Mouse (Mus musculus) CH12.LX (cell line): ENCODE results near the gene Trmt112. TPM values are rescaled to one million over a fixed set of nuclear protein-coding genes. Genes with fewer than 3 reads are reported as not detected.

Experiments used
- DNase-seq: peaks from one replicate; pipeline ENCODE4 v3.0.0-alpha.2; 2013; ENCODE audit errors: extremely low read depth
- H3K27ac ChIP-seq: 2 replicates; pipeline ENCODE4 v1.5.1; 2012; ENCODE audit warnings: low read depth, mild to moderate bottlenecking, control low read depth, moderate library complexity; ENCODE audit not compliant: insufficient read depth
- H3K27me3 ChIP-seq: replicated peaks from 2 replicates; pipeline ENCODE3; 2012; ENCODE audit warnings: inconsistent platforms
- H3K36me3 ChIP-seq, 2 experiments: replicated peaks in 1 of 2; 2 replicates each; pipeline versions ENCODE3 to v1.6.1; 2012; ENCODE audit warnings: inconsistent platforms in 1 of 2, low read length in 1 of 2, mild to moderate bottlenecking in 1 of 2, mixed read lengths in 1 of 2, moderate library complexity in 1 of 2; ENCODE audit not compliant: control insufficient read depth in 1 of 2, insufficient read depth in 1 of 2
- H3K4me1 ChIP-seq, 2 experiments: 2 replicates each; pipeline ENCODE4 v1.6.1; 2012; ENCODE audit warnings: inconsistent platforms in 1 of 2, moderate library complexity in 1 of 2; ENCODE audit not compliant: insufficient read depth in 2 of 2, control insufficient read depth in 1 of 2
- H3K4me2 ChIP-seq: 2 replicates; pipeline ENCODE4 v1.6.1; 2012; ENCODE audit warnings: low read depth, mild to moderate bottlenecking, control low read depth; ENCODE audit not compliant: poor library complexity, insufficient read depth, severe bottlenecking
- H3K4me3 ChIP-seq, 3 experiments: fragments of 150-350 bp in 1 of 3; sonication (generic) in 1 of 3; replicated peaks in 1 of 3; 2 replicates each; pipeline versions ENCODE3 to v1.5.1; 2011 to 2012; ENCODE audit warnings: low read depth in 2 of 3, low read length in 2 of 3, mild to moderate bottlenecking in 2 of 3, moderate library complexity in 2 of 3, control low read depth in 1 of 3, improper control_type of control experiment in 1 of 3, inconsistent platforms in 1 of 3, mixed read lengths in 1 of 3; ENCODE audit not compliant: poor library complexity in 1 of 3
- H3K79me2 ChIP-seq: replicated peaks from 2 replicates; pipeline ENCODE4 v1.6.1; 2012; ENCODE audit warnings: mild to moderate bottlenecking, moderate library complexity; ENCODE audit not compliant: control insufficient read depth, poor library complexity, insufficient read depth, severe bottlenecking; ENCODE audit errors: extremely low read depth
- H3K9ac ChIP-seq: 2 replicates; pipeline ENCODE4 v1.6.1; 2012; ENCODE audit warnings: low read depth, mild to moderate bottlenecking, control low read depth, moderate library complexity; ENCODE audit not compliant: insufficient read depth
- H3K9me3 ChIP-seq: replicated peaks from 2 replicates; pipeline ENCODE3; 2012; ENCODE audit warnings: low read length, inconsistent platforms, mixed read lengths
- BHLHE40 ChIP-seq: IDR thresholded peaks from 2 replicates; pipeline ENCODE4 v1.6.1; 2011; ENCODE audit warnings: mild to moderate bottlenecking, low read depth, low read length, improper control_type of control experiment
- CHD1 ChIP-seq: IDR thresholded peaks from 2 replicates; pipeline ENCODE4 v1.6.1; 2012; ENCODE audit warnings: low read depth, low read length, improper control_type of control experiment, inconsistent platforms
- E2F4 ChIP-seq: IDR thresholded peaks from 2 replicates; pipeline ENCODE4 v1.6.1; 2011; ENCODE audit warnings: low read depth, low read length, improper control_type of control experiment; ENCODE audit not compliant: insufficient replicate concordance
- EP300 ChIP-seq: IDR thresholded peaks from 2 replicates; pipeline ENCODE4 v1.6.1; 2011; ENCODE audit warnings: low read length, improper control_type of control experiment
- ETS1 ChIP-seq: conservative IDR thresholded peaks from 2 replicates; pipeline ENCODE4 v1.6.1; 2012; ENCODE audit warnings: low read depth, mild to moderate bottlenecking, inconsistent platforms, low read length, improper control_type of control experiment, moderate library complexity
- GABPA ChIP-seq: IDR thresholded peaks from 2 replicates; pipeline ENCODE4 v1.6.1; 2012; ENCODE audit warnings: low read depth, low read length, improper control_type of control experiment, inconsistent platforms; ENCODE audit not compliant: insufficient replicate concordance
- HCFC1 ChIP-seq: IDR thresholded peaks from 2 replicates; pipeline ENCODE4 v1.6.1; 2012; ENCODE audit warnings: low read depth, mild to moderate bottlenecking, inconsistent platforms, low read length, improper control_type of control experiment
- IRF4 ChIP-seq: IDR thresholded peaks from 2 replicates; pipeline ENCODE4 v1.6.1; 2014; ENCODE audit warnings: low read depth, mild to moderate bottlenecking, inconsistent platforms, low read length, improper control_type of control experiment
- JUND ChIP-seq: conservative IDR thresholded peaks from 2 replicates; pipeline ENCODE4 v1.6.1; 2011; ENCODE audit warnings: low read depth, low read length, improper control_type of control experiment
- MAFK ChIP-seq: IDR thresholded peaks from 2 replicates; pipeline ENCODE4 v1.6.1; 2011; ENCODE audit warnings: low read length, improper control_type of control experiment; ENCODE audit not compliant: insufficient replicate concordance
- MAX ChIP-seq: IDR thresholded peaks from 2 replicates; pipeline ENCODE4 v1.6.1; 2011; ENCODE audit warnings: low read length, improper control_type of control experiment
- MXI1 ChIP-seq: IDR thresholded peaks from 2 replicates; pipeline ENCODE4 v1.6.1; 2011; ENCODE audit warnings: mild to moderate bottlenecking, low read depth, low read length, improper control_type of control experiment
- MYC ChIP-seq: IDR thresholded peaks from 2 replicates; pipeline ENCODE4 v1.6.1; 2011; ENCODE audit warnings: low read depth, mild to moderate bottlenecking, improper control_type of control experiment, low read length
- PAX5 ChIP-seq: IDR thresholded peaks from 2 replicates; pipeline ENCODE4 v1.6.1; 2012; ENCODE audit warnings: low read length, inconsistent platforms, mixed read lengths
- RAD21 ChIP-seq: IDR thresholded peaks from 2 replicates; pipeline ENCODE4 v1.6.1; 2011; ENCODE audit warnings: low read depth, mild to moderate bottlenecking, low read length, improper control_type of control experiment, moderate library complexity
- SMC3 ChIP-seq: IDR thresholded peaks from 2 replicates; pipeline ENCODE4 v1.6.1; 2011; ENCODE audit warnings: low read depth, low read length, improper control_type of control experiment
- UBTF ChIP-seq: IDR thresholded peaks from 2 replicates; pipeline ENCODE4 v1.6.1; 2012; ENCODE audit warnings: low read depth, mild to moderate bottlenecking, inconsistent platforms, low read length, improper control_type of control experiment, moderate library complexity
- USF1 ChIP-seq: IDR thresholded peaks from 2 replicates; pipeline ENCODE4 v1.6.1; 2014; ENCODE audit warnings: low read depth, mild to moderate bottlenecking, inconsistent platforms, low read length, improper control_type of control experiment
- USF2 ChIP-seq: conservative IDR thresholded peaks from 2 replicates; pipeline ENCODE4 v1.6.1; 2011; ENCODE audit warnings: low read depth, low read length, improper control_type of control experiment
- dilution Hi-C: fragments of 300-500 bp; cut with MboI; formaldehyde crosslinking; loops from 2 replicates; pipeline ENCODE4 v1.14.3; 2020; ENCODE audit warnings: low sequenced_read_pairs; ENCODE audit not compliant: extremely low pct_unique_long_range_greater_than_20kb, extremely low pct_ligation_motif_present
- in situ Hi-C: fragments of 300-500 bp; cut with MboI; formaldehyde crosslinking; loops from 3 replicates; pipeline ENCODE4 v1.14.3; 2019; ENCODE audit warnings: low sequenced_read_pairs, low pct_ligation_motif_present, low pct_unique_long_range_greater_than_20kb, mixed read lengths
- polyA plus RNA-seq: library from polyadenylated mRNA; unstranded; fragments of >175 nt; gene quantifications from 2 replicates; pipeline ENCODE4 v1.2.1, GENCODE M21; 2012; ENCODE audit warnings: low read depth; ENCODE audit not compliant: insufficient read length
- total RNA-seq, 2 experiments: library from RNA; depleted of rRNA; stranded (reverse); fragments of 300-350 nt in 1 of 2; fragments of >200 nt in 1 of 2; gene quantifications; 2 replicates each; pipeline ENCODE4 v1.2.3; 2012 to 2014

Gene Trmt112
- total and polyA plus RNA-seq, 3 experiments = 97.9 to 212 (median 198) TPM

DNA sequence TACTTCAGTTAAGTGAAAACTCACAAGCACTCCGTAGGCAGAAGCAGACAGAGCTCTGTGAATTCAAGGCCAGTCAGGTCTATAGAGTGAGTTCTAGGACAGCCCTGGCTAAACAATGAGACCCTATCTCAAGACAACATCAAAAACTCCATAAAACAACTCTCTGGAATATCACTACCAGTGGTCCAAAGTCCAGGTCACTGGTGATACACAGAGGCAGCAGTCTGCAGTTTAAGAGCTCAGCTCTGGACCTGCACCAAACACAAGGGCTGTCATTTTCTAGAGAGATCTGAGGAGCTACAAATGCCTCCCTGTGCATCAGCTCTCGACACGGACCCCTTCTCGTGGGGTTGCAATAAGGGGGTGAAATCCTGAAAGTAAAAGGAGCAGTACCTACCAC, 8.8 kb downstream of the Trmt112 start:
- Histone ChIP-seq H3K9me3 (no peaks in the 10 kb centered on the region), H3K79me2 (0 out of 2 replicates have a peak, but pooled peaks cover 3% of the 10 kb centered on the region), H3K4me3 (no peak overlapping the region), H3K4me1 (peaks cover 7 to 27% of the 10 kb centered on the region in 2 experiments), H3K4me2 (no peak overlapping the region)
- in situ Hi-C loops = no loop called here
- TF ChIP-seq MAFK (no peak), RAD21 (no peak), EP300 (no peak), ETS1 (no peak), CHD1 (no peak), SMC3 (no peak), BHLHE40 (no peak), USF1 (no peak)
- TF ChIP-seq, all 38 proteins: peak for 0
- dilution Hi-C loops = no loop called here
- no peak for DNase-seq
- no peak overlapping the region for H3K9ac ChIP-seq
- H3K27ac ChIP-seq = no peak overlapping the region
- H3K27me3 ChIP-seq = peaks cover 2% of the 10 kb centered on the region
- peaks cover 8 to 55% of the 10 kb centered on the region in 2 experiments for H3K36me3 ChIP-seq

DNA sequence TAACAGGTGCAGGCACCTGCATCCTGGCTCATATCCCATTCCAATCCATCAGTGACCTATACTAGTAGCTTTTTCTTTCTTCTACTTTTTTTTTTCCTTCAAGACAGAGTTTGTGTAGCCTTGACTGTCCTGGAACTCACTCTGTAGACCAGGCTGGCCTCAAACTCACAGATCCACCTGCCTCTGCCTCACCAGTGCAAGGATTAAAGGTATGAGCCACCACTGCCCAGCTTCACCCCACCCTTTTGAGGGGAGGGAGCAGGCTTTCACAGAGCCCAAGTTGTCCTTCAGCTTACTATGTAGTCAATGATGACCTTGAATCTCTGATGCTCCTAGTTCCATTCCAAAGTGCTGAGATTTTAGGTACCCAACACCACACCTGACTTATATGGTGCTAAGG, 9.9 kb downstream of the Trmt112 start:
- Histone ChIP-seq H3K36me3 (peaks cover 0 to 44% of the 10 kb centered on the region in 2 experiments), H3K4me1 (peaks cover 7 to 29% of the 10 kb centered on the region in 2 experiments), H3K9me3 (no peaks in the 10 kb centered on the region), H3K27me3 (peaks cover 3% of the 10 kb centered on the region), H3K9ac (no peak overlapping the region), H3K4me3 (no peak overlapping the region), H3K79me2 (0 out of 2 replicates have a peak, but pooled peaks cover 3% of the 10 kb centered on the region), H3K4me2 (no peak overlapping the region), H3K27ac (no peak overlapping the region)
- in situ Hi-C loops (no loop called here), dilution Hi-C loops (no loop called here)
- no peak for TF ChIP-seq MYC
- TF ChIP-seq MAX = no peak
- TF ChIP-seq MXI1 = no peak
- TF ChIP-seq UBTF = no peak
- TF ChIP-seq JUND = no peak
- no peak for TF ChIP-seq GABPA
- TF ChIP-seq E2F4 = no peak
- TF ChIP-seq IRF4 = no peak
- TF ChIP-seq HCFC1 = no peak
- TF ChIP-seq CHD1 = no peak
- no peak for TF ChIP-seq PAX5
- TF ChIP-seq USF2 = no peak
- no peak for DNase-seq
